ENCODE assay signal across 17 mouse cellular contexts in genomic region chr9:77592423-77592822, GRCm38 (mm10). TPM values are rescaled to one million over a fixed set of nuclear protein-coding genes. Genes with fewer than 3 reads are reported as not detected.
DNase-seq lines count a peak whose midpoint lies in the region; ATAC-seq lines count a peak whose summit lies in the region.
"Had no signal": no experiment of that assay in that cellular context is flagged by ENCODE, and none has a peak within 500 bp of the region (broad histone marks: within the 10 kb centered on the region; RNA-seq: fewer than 3 reads in every experiment).

No protein-coding gene starts in this region.

- no peak overlapping the region for H3K9ac ChIP-seq in embryonic facial prominence, embryonic 15.5 days
- no peak overlapping the region for H3K9ac ChIP-seq in kidney, embryonic 14.5 days (ENCODE audit: low read depth, low read length)
- H3K9ac ChIP-seq: hindbrain, embryonic 13.5 days; liver, embryonic 13.5 days; midbrain, embryonic 15.5 days had no signal

- H3K36me3 ChIP-seq in embryonic facial prominence, embryonic 15.5 days: no peaks in the 10 kb centered on the region
- H3K36me3 ChIP-seq in kidney, embryonic 14.5 days (ENCODE audit: control insufficient read depth, insufficient read depth, low read length): no peaks in the 10 kb centered on the region
- H3K36me3 ChIP-seq: hindbrain, embryonic 13.5 days; limb, embryonic 10.5 days; liver, embryonic 13.5 days; midbrain, embryonic 15.5 days had no signal

- H3K27me3 ChIP-seq in embryonic facial prominence, embryonic 15.5 days: no peaks in the 10 kb centered on the region
- no peaks in the 10 kb centered on the region for H3K27me3 ChIP-seq in kidney, embryonic 14.5 days (ENCODE audit: control insufficient read depth, insufficient read depth, low read length)
- H3K27me3 ChIP-seq: liver, embryonic 13.5 days; midbrain, embryonic 15.5 days had no signal

- H3K27ac ChIP-seq in embryonic facial prominence, embryonic 15.5 days (replicated peaks): 0 out of 2 replicates have a peak overlapping the region, but pooled peaks have one; percentile 44
- H3K27ac ChIP-seq in kidney, embryonic 14.5 days (ENCODE audit: low read depth, low read length): no peak overlapping the region
- H3K27ac ChIP-seq: heart, adult 2 months; hindbrain, embryonic 13.5 days; limb, embryonic 10.5 days; liver, embryonic 13.5 days; midbrain, embryonic 15.5 days had no signal

- H3K9me3 ChIP-seq in embryonic facial prominence, embryonic 15.5 days (replicated peaks): no peaks in the 10 kb centered on the region
- no peaks in the 10 kb centered on the region for H3K9me3 ChIP-seq in kidney, embryonic 14.5 days (ENCODE audit: control insufficient read depth, low read length)
- H3K9me3 ChIP-seq: hindbrain, embryonic 13.5 days; limb, embryonic 10.5 days; liver, embryonic 13.5 days; midbrain, embryonic 15.5 days had no signal

- no peak overlapping the region for H3K4me2 ChIP-seq in embryonic facial prominence, embryonic 15.5 days (replicated peaks)
- H3K4me2 ChIP-seq in kidney, embryonic 14.5 days (replicated peaks; ENCODE audit: low read depth, low read length): no peak overlapping the region
- H3K4me2 ChIP-seq: hindbrain, embryonic 13.5 days; liver, embryonic 13.5 days; midbrain, embryonic 15.5 days had no signal

- ATAC-seq in embryonic facial prominence, embryonic 15.5 days (ENCODE audit: insufficient number of reproducible peaks, low FRiP score, low TSS enrichment, low read depth): peak; percentile 57
- ATAC-seq in kidney, embryonic 14.5 days (ENCODE audit: low FRiP score, low TSS enrichment): no peak
- ATAC-seq: intestine, embryonic 16.5 days; midbrain, embryonic 15.5 days had no signal

- peak; percentile 9 to 30 for DNase-seq in layer of hippocampus, adult 18-20 months (ENCODE audit: low spot score in 2 of 2)
- DNase-seq in layer of hippocampus, postnatal 10 days (ENCODE audit: low spot score in 2 of 2): no peak
- DNase-seq in Muller cell, postnatal 12 days (ENCODE audit: inconsistent ontology term): peak; percentile 87
- peak; percentile 79 for DNase-seq in thymus, postnatal 14 days
- DNase-seq in gastrocnemius, adult 18-20 months (ENCODE audit: low spot score): no peak
- no peak for DNase-seq in urinary bladder, postnatal 4 days (ENCODE audit: low spot score in 2 of 2)
- DNase-seq: cerebellum, adult 9-10 months; heart, adult 2 months; kidney, postnatal 10 days; liver, embryonic 13.5 days had no signal

- H3K4me3 ChIP-seq in embryonic facial prominence, embryonic 15.5 days (replicated peaks): no peak overlapping the region
- no peak overlapping the region for H3K4me3 ChIP-seq in kidney, embryonic 14.5 days (ENCODE audit: low read length)
- H3K4me3 ChIP-seq: heart, adult 2 months; hindbrain, embryonic 13.5 days; limb, embryonic 10.5 days; liver, embryonic 13.5 days; midbrain, embryonic 15.5 days had no signal

- peaks cover 8% of the 10 kb centered on the region; the same call in 1 of the 2 replicates for H3K4me1 ChIP-seq in embryonic facial prominence, embryonic 15.5 days
- no peaks in the 10 kb centered on the region for H3K4me1 ChIP-seq in kidney, embryonic 14.5 days (ENCODE audit: control insufficient read depth, insufficient read depth, low read length)
- H3K4me1 ChIP-seq: limb, embryonic 10.5 days; liver, embryonic 13.5 days had no signal

- 36% methylated on average over 4 of the region's 4 CpGs for WGBS in embryonic facial prominence, embryonic 15.5 days
- WGBS in kidney, embryonic 14.5 days: 75% methylated on average over 4 of the region's 4 CpGs

RNA-seq across cellular contexts. Expression of gene Klhl31, which starts 43.9 kb away (rescaled TPM):
- total RNA-seq in layer of hippocampus, adult 18-20 months (2021): not detected
- under 1 TPM in 1 of 2 experiments, not detected in 1; 0.11 TPM for total RNA-seq in layer of hippocampus, postnatal 10 days (2021)
- 12.7 and 17.5 TPM in 2 replicates for polyA plus RNA-seq in embryonic facial prominence, embryonic 15.5 days (2015; fragmentation: Nextera tagmentation; extraction: Ambion mirVana)
- 100 to 1,000 TPM; 577 to 615 TPM for total RNA-seq in gastrocnemius, adult 18-20 months (2021)
- polyA plus RNA-seq in kidney, embryonic 14.5 days (2014; fragmentation: Nextera tagmentation; extraction: Ambion mirVana): 0.24 and 0.26 TPM in 2 replicates
- total RNA-seq: megakaryocyte, adult 5-6 weeks had no signal

RNA-seq across cellular contexts. Expression of gene Lrrc1, which starts 47.8 kb away (rescaled TPM):
- 1 to 10 TPM; 7.3 to 9.4 TPM for total RNA-seq in layer of hippocampus, adult 18-20 months (2021)
- total RNA-seq in layer of hippocampus, postnatal 10 days (2021): 1 to 10 TPM; 7.4 to 9.2 TPM
- 17.5 and 19.5 TPM in 2 replicates for polyA plus RNA-seq in embryonic facial prominence, embryonic 15.5 days (2015; fragmentation: Nextera tagmentation; extraction: Ambion mirVana)
- 1 to 10 TPM in 1 of 2 experiments, under 1 TPM in 1; 0.47 to 1.2 TPM for total RNA-seq in gastrocnemius, adult 18-20 months (2021)
- polyA plus RNA-seq in kidney, embryonic 14.5 days (2014; fragmentation: Nextera tagmentation; extraction: Ambion mirVana): 13.5 and 18.6 TPM in 2 replicates

Comparison
In these comparisons a context has a peak if more than half of its experiments do, and no peak if none do; other contexts are left out.
1. DNase-seq: peak in layer of hippocampus, adult 18-20 months (2 of 2), Muller cell, postnatal 12 days (single experiment) and thymus, postnatal 14 days (single experiment); none in layer of hippocampus, postnatal 10 days (0 of 2), gastrocnemius, adult 18-20 months (single experiment) and urinary bladder, postnatal 4 days (0 of 2).
2. RNA of gene Klhl31, which starts 43.9 kb away (total RNA-seq): 577 to 615 TPM in gastrocnemius, adult 18-20 months; 0.11 TPM in layer of hippocampus, postnatal 10 days and not detected in layer of hippocampus, adult 18-20 months; every median in the first group is over 100 times any median in the second.